Mouse (Mus musculus) liver, embryonic 13.5 days (tissue): ENCODE results near the gene Prr7. TPM values are rescaled to one million over a fixed set of nuclear protein-coding genes. Genes with fewer than 3 reads are reported as not detected.

Experiments
- ATAC-seq: fragments of 200-750 bp; cut with Nextera tagmentation; 2 replicates; pipeline ENCODE4 v1.8.0; 2017; ENCODE audit warnings: low read depth, mild to moderate bottlenecking, moderate number of reproducible peaks, moderate library complexity
- DNase-seq: peaks from one replicate; pipeline ENCODE4 v3.0.0; 2022
- H3K27ac ChIP-seq: fragments of 300-500 bp; sonication (generic); 2 replicates; pipeline ENCODE4 v1.5.1; 2015; ENCODE audit warnings: moderate library complexity, mild to moderate bottlenecking, inconsistent platforms
- H3K27me3 ChIP-seq: fragments of 300-500 bp; sonication (generic); 2 replicates; pipeline ENCODE4 v1.6.1; 2015; ENCODE audit warnings: mild to moderate bottlenecking, inconsistent platforms
- H3K36me3 ChIP-seq: fragments of 300-500 bp; sonication (generic); 2 replicates; pipeline ENCODE4 v1.6.1; 2015; ENCODE audit warnings: mild to moderate bottlenecking, inconsistent platforms
- H3K4me1 ChIP-seq: fragments of 300-500 bp; sonication (generic); replicated peaks from 2 replicates; pipeline ENCODE4 v1.6.1; 2015; ENCODE audit warnings: inconsistent platforms
- H3K4me2 ChIP-seq: fragments of 300-500 bp; sonication (generic); 2 replicates; pipeline ENCODE4 v1.6.1; 2015; ENCODE audit warnings: inconsistent platforms, mild to moderate bottlenecking, moderate library complexity
- H3K4me3 ChIP-seq: fragments of 300-500 bp; sonication (generic); replicated peaks from 2 replicates; pipeline ENCODE4 v1.5.1; 2015; ENCODE audit warnings: mild to moderate bottlenecking, inconsistent platforms
- H3K9ac ChIP-seq: fragments of 300-500 bp; sonication (generic); 2 replicates; pipeline ENCODE4 v1.6.1; 2015; ENCODE audit warnings: mild to moderate bottlenecking, inconsistent platforms
- H3K9me3 ChIP-seq: fragments of 300-500 bp; sonication (generic); replicated peaks from 2 replicates; pipeline ENCODE4 v1.6.1; 2016; ENCODE audit warnings: inconsistent platforms
- WGBS: fragments of 180-500 bp; shearing (Covaris S2); methylation state at CpG from one replicate; pipeline ENCODE4 v1.1.7; 2015; ENCODE audit not compliant: insufficient replicate concordance; 5-methylcytosine and 5-hydroxymethylcytosine counted together
- microRNA-seq: library from miRNA; unstranded; fragments of <30 nt; microRNA quantifications from one replicate; pipeline ENCODE4, GENCODE M21; 2016
- polyA plus RNA-seq: library from polyadenylated mRNA; unstranded; fragments of >200 nt; fragmentation: Nextera tagmentation; extraction: Ambion mirVana; gene quantifications from 2 replicates; pipeline ENCODE4 v1.2.1, GENCODE M21; 2015

Gene Prr7
- polyA plus RNA-seq, 1 experiment from 2014 or later = not detected

DNA sequence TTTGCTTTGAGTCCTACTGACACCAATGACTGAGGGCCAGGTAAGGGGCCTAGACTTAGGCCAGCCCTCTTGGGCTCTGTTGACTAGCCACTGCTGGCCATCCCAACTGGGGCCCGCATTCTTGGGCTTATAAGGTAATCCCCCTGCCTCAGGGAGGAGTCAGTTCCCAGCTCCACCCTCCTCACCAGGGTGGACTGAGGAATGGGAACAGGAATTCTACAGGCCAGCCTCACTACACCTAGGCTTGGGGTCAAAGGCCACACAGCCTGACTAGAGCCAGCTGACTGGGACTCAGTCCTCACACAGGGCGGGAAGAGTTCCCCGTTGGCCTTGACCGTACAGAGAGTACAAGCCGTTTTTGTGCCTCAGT, 47.4 kb downstream of the Prr7 start:
- Histone ChIP-seq H3K9me3 (no peaks in the 10 kb centered on the region), H3K9ac (peak overlapping the region; percentile 81), H3K4me1 (peaks cover 60% of the 10 kb centered on the region), H3K4me3 (peak overlapping the region; percentile 75), H3K27me3 (peaks cover 18% of the 10 kb centered on the region), H3K4me2 (peak overlapping the region; percentile 97), H3K27ac (peak overlapping the region; percentile 82), H3K36me3 (peaks cover 30% of the 10 kb centered on the region)
- no peak for DNase-seq
- ATAC-seq = peak; percentile 16
- WGBS = 37% methylated on average over 5 of the region's 5 CpGs

DNA sequence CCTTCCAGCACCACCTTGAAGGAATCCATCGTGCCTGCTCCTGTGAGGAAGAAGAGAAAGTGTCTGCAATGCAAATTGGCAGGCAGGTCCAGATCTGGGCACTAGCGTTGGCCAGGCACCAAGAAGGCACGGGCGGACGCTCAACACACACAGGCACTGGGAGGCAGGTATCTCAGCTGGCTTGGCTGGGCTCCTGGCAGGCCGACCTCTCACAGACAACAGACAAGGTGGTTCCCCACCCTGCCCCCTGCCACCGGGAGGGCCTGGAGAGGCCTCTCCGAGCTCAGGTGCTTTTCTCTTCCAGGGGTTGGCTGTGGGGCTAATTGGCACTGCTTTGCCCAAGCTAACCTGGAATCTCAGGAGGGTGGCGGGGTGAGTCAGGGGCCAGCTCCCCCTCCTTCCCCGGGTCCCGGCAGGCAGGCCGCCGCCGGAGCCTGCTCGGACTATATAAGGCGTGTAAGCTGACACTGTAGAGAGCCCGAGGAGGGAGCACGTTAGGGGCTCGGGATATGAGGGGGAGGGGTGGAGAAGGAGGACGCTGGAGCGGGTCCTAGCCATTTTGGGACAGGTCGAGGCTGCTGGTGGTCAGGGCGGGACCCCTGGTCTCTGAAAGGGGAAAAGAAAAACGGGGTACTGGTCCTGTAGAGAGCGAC, 48.4 kb downstream of the Prr7 start:
- ATAC-seq = peak; percentile 26
- DNase-seq = no peak
- 5% methylated on average over 24 of the region's 25 CpGs for WGBS

DNA sequence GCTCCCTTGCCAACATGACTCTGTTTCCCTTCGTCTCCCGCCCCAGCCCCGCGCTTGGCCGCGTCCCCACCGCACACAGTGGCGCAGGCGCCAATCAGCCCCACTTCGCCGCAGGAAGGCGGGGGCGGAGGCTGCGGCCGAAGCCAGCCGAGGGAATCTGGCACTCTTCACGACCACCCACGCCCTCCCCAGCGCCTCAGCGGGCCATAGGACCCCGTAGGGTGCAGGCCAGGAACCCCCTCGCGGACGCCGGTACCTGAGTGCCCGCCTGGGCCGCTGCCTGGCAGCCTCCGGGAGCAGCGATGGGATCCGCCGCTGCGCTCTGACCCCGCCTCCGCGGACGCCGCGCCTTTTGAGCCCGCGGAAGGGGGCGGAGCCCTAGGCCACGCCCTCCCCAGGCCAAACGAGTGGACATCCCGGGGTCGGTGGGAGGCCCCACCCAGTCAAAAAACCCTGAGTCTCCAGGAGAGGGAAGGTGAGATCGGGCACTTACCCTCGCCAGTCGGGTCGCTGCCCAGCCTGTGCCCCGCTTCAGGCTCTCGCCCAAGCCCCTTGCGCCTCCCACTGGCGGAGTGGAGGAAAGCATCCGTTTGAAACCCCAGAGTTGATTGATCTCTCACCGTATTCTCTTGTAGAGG, 49.2 kb downstream of the Prr7 start, which contains the start of gene Pdlim7:
Gene Pdlim7, minus strand, starts transcription at position 566 of the 638 bp plus-strand sequence.
- Histone ChIP-seq H3K27me3 (peaks cover 18% of the 10 kb centered on the region), H3K9ac (peak within 1 kb of the TSS; percentile 81), H3K36me3 (peaks cover 14% of the 10 kb centered on the region), H3K4me3 (peak within 1 kb of the TSS; percentile 75), H3K9me3 (no peaks in the 10 kb centered on the region), H3K4me1 (peaks cover 50% of the 10 kb centered on the region), H3K27ac (peak within 1 kb of the TSS; percentile 82), H3K4me2 (peak within 1 kb of the TSS; percentile 97)
- DNase-seq (peak; percentile 82), ATAC-seq (peak; percentile 61)
- under 1% methylated on average over 55 of the region's 55 CpGs for WGBS

More for the DNA sequence above, 48.4 kb downstream of the Prr7 start:
- peaks cover 21% of the 10 kb centered on the region for H3K36me3 ChIP-seq
- H3K9ac ChIP-seq = peak overlapping the region; percentile 81
- peak overlapping the region; percentile 75 for H3K4me3 ChIP-seq
- peak overlapping the region; percentile 82 for H3K27ac ChIP-seq
- H3K9me3 ChIP-seq = no peaks in the 10 kb centered on the region
- peak overlapping the region; percentile 97 for H3K4me2 ChIP-seq
- peaks cover 18% of the 10 kb centered on the region for H3K27me3 ChIP-seq
- peaks cover 55% of the 10 kb centered on the region for H3K4me1 ChIP-seq

DNA sequence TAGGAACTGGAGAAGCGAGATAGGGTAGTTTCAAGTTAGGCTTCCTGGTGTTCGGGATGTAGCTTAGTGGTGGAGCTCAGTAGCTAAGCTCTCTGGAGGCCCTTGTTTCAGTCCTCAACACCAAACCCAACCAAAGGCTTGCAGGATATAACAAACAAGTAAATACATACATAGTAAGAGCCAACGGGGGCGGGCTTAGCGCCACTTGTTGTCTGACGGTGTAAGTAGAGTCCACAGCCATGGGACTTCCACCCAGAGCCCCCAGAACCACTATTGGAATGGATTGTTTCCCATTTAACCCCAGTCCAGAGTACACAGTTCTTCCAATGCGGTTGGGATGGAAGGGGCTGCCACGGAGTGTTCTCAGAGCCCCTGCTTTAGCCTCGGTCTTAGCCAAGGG, 49.8 kb downstream of the Prr7 start:
- H3K27me3 ChIP-seq = peaks cover 18% of the 10 kb centered on the region
- peak overlapping the region; percentile 75 for H3K4me3 ChIP-seq
- peaks cover 45% of the 10 kb centered on the region for H3K4me1 ChIP-seq
- peaks cover 8% of the 10 kb centered on the region for H3K36me3 ChIP-seq
- no peak for DNase-seq
- peak overlapping the region; percentile 97 for H3K4me2 ChIP-seq
- H3K27ac ChIP-seq = no peak overlapping the region
- no peak for ATAC-seq
- 32% methylated on average over 9 of the region's 9 CpGs for WGBS
- peak overlapping the region; percentile 81 for H3K9ac ChIP-seq
- no peaks in the 10 kb centered on the region for H3K9me3 ChIP-seq

DNA sequence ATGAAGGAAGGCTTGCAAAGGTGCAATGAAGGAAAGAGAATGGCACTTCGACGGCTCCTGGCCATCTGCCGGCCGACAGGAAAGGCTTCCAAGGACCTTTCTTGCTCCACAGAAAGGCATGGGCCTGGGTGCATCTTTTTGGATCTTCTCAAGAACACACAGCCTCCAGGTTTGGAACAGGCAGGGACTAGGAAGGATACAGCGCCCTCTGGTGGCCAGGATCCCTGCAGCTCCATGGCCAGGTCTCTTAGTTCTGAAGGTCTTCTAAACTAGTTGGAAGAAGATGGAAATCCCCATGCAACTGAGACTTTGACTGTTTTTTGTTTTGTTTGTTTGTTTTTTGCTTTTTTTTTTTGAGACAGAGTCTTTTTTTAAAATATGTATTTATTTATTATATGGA, 52.9 kb downstream of the Prr7 start:
- DNase-seq = peak; percentile 67
- no peak overlapping the region for H3K4me2 ChIP-seq
- H3K36me3 ChIP-seq = no peaks in the 10 kb centered on the region
- peaks cover 20% of the 10 kb centered on the region for H3K4me1 ChIP-seq
- no peak for ATAC-seq
- H3K27me3 ChIP-seq = peaks cover 20% of the 10 kb centered on the region
- H3K27ac ChIP-seq = no peak overlapping the region
- 3% methylated on average over 5 of the region's 5 CpGs for WGBS
- no peak overlapping the region for H3K9ac ChIP-seq
- no peak overlapping the region for H3K4me3 ChIP-seq
- no peaks in the 10 kb centered on the region for H3K9me3 ChIP-seq

DNA sequence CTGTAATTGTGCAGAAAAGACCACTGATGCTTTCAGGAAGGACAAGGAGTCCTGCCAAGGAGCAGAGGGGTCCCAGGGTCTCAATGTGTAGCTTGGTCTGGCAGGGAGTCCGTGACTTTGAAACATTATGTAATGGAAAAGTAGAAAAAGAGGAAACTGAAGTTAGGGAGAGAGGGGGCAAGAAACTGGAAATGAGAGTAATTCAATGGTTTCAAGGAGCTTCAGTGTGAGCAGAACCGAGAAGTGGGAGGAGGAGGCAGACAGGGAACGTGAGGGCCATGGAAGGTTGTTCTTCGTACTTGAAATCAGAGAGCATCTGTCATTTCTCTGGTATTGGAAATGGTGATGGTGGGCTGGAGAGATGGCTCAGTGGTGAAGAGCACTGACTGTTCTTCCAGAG, 55.5 kb downstream of the Prr7 start:
- Histone ChIP-seq H3K27me3 (peaks cover 12% of the 10 kb centered on the region), H3K4me3 (no peak overlapping the region), H3K4me2 (no peak overlapping the region), H3K4me1 (peaks cover 17% of the 10 kb centered on the region), H3K27ac (no peak overlapping the region), H3K36me3 (no peaks in the 10 kb centered on the region), H3K9me3 (no peaks in the 10 kb centered on the region), H3K9ac (no peak overlapping the region)
- no peak for DNase-seq
- no peak for ATAC-seq
- 50% methylated on average over 4 of the region's 4 CpGs for WGBS

DNA sequence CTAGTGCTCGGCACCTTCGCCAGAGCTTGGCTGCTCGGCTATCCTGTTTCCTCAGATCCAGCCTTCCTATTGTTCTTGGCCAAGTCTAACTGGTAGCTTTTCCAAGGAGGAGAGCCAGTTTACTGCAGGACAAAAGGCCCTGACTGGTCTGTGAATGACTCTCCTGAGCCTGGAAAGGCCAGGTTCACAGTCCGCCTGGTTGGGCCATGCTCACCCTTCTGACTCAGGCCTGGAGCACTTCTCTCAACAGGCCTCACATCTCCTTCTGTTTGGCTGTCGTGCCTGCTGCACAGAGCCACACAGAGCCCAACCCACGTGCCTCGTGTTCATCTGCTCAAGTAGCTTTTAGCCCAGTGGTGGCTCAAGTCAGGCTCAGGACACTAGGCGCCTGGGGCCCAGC, 58.7 kb downstream of the Prr7 start:
- no peak for DNase-seq
- no peak overlapping the region for H3K9ac ChIP-seq
- H3K9me3 ChIP-seq = no peaks in the 10 kb centered on the region
- ATAC-seq = no peak
- H3K4me2 ChIP-seq = no peak overlapping the region
- H3K27ac ChIP-seq = peak overlapping the region; percentile 47; the same call in 1 of the 2 replicates
- H3K4me1 ChIP-seq = peaks cover 31% of the 10 kb centered on the region
- WGBS = 60% methylated on average over 8 of the region's 8 CpGs
- H3K4me3 ChIP-seq = no peak overlapping the region
- no peaks in the 10 kb centered on the region for H3K36me3 ChIP-seq
- H3K27me3 ChIP-seq = 0 out of 2 replicates have a peak, but pooled peaks cover 3% of the 10 kb centered on the region

Small RNA genes lying within 50 kb of the gene (microRNA-seq; reads per million reads assigned to microRNA genes)
- gene Mir6943 (not detected), gene Mir6944 (7.6 reads per million, percentile 18 among the genes with 10 or more reads in this experiment), gene Mir6945 (2.3 reads per million)

Other genes with a start within 250 kb of the Prr7 start
- gene Prelid1, start 143.8 kb upstream of the Prr7 start, polyA plus RNA-seq = 234 and 240 TPM in 2 replicates
- gene Rab24, start 142.3 kb upstream of the Prr7 start, polyA plus RNA-seq = 38.0 and 45.0 TPM in 2 replicates
- gene Mxd3, start 134.4 kb upstream of the Prr7 start, polyA plus RNA-seq = 22.0 and 23.0 TPM in 2 replicates
- gene Lman2, start 101.5 kb upstream of the Prr7 start, polyA plus RNA-seq = 59.1 and 65.6 TPM in 2 replicates
- 1.4 and 1.8 TPM in 2 replicates for gene Rgs14, start 94.5 kb upstream of the Prr7 start, polyA plus RNA-seq
- gene Slc34a1, start 66.1 kb upstream of the Prr7 start, polyA plus RNA-seq = not detected in 2 replicates
- gene Pfn3, start 49.0 kb upstream of the Prr7 start, polyA plus RNA-seq = not detected in 2 replicates
- 56.5 and 59.8 TPM in 2 replicates for gene F12, start 37.5 kb upstream of the Prr7 start, polyA plus RNA-seq
- 23.7 and 25.2 TPM in 2 replicates for gene Grk6, start 19.2 kb upstream of the Prr7 start, polyA plus RNA-seq
- 11.5 and 12.3 TPM in 2 replicates for gene Dbn1, start 23.8 kb downstream of the Prr7 start, polyA plus RNA-seq
- gene Pdlim7, start 49.4 kb downstream of the Prr7 start, polyA plus RNA-seq = 27.5 and 28.8 TPM in 2 replicates
- gene Dok3, start 65.0 kb downstream of the Prr7 start, polyA plus RNA-seq = 3.4 and 3.8 TPM in 2 replicates
- 31.7 and 32.8 TPM in 2 replicates for gene Ddx41, start 72.4 kb downstream of the Prr7 start, polyA plus RNA-seq
- gene Fam193b, start 106.9 kb downstream of the Prr7 start, polyA plus RNA-seq = 7.9 and 8.8 TPM in 2 replicates
- 65.0 and 72.6 TPM in 2 replicates for gene Tmed9, start 109.5 kb downstream of the Prr7 start, polyA plus RNA-seq
- gene B4galt7, start 135.6 kb downstream of the Prr7 start, polyA plus RNA-seq = 7.0 and 7.8 TPM in 2 replicates
- 15.4 and 15.9 TPM in 2 replicates for gene Caml, start 158.7 kb downstream of the Prr7 start, polyA plus RNA-seq
- 20.7 and 27.3 TPM in 2 replicates for gene Ddx46, start 170.8 kb downstream of the Prr7 start, polyA plus RNA-seq
- gene B230219D22Rik, start 228.9 kb downstream of the Prr7 start, polyA plus RNA-seq = 12.4 and 14.1 TPM in 2 replicates